Mouse (Mus musculus): ENCODE data around the gene Chic2. TPM values are rescaled to one million over a fixed set of nuclear protein-coding genes. Genes with fewer than 3 reads are reported as not detected.

Chic2 gene
- polyA plus RNA-seq, 1 experiment from 2014 or later, result 28.7 TPM

DNA sequence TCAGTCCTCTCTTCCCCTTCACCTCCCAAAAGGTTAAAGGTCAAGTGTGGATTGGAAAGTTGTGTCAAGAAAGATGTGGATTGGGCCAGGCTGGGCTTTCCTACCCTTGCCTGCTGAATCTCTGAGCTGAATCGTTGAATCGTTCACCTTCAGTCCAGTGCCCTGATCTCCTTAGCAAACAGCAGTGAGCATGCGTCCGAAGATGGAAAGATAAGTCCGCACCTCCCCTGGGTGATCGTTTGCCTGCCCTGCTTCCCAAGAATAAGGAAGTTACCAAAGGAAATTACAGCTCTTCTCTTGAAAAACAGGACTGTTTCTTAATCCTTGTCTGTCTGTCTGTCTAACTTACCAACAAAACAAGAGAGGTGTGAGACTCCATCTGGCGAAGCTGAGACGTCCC is 96.1 kb downstream of the Chic2 start:
- Histone ChIP-seq H3K27ac (no peak overlapping the region), H3K4me2 (replicated peaks) (no peak overlapping the region), H3K4me3 (replicated peaks) (no peak overlapping the region), H3K9me3 (no peaks in the 10 kb centered on the region), H3K36me3 (no peaks in the 10 kb centered on the region), H3K4me1 (replicated peaks) (no peaks in the 10 kb centered on the region), H3K9ac (replicated peaks) (no peak overlapping the region), H3K27me3 (peaks cover 74% of the 10 kb centered on the region)
- WGBS, result 63% methylated on average over 8 of the region's 8 CpGs
- no peak for ATAC-seq

Other genes starting within 250 kb of the Chic2 start
- gene Gsx2, start 30.8 kb upstream of the Chic2 start, polyA plus RNA-seq (2015; fragmentation: Nextera tagmentation; extraction: Ambion mirVana), result 0.31 and 0.94 TPM in 2 replicates
- gene Pdgfra, start 107.5 kb upstream of the Chic2 start, polyA plus RNA-seq (2015; fragmentation: Nextera tagmentation; extraction: Ambion mirVana), result 4.2 and 5.2 TPM in 2 replicates